Mouse (Mus musculus) hindbrain, embryonic 13.5 days (tissue): ENCODE data around the gene Arhgap15. TPM values are rescaled to one million over a fixed set of nuclear protein-coding genes. Genes with fewer than 3 reads are reported as not detected.

ENCODE experiments used
- ATAC-seq: fragments of 200-750 bp; cut with Nextera tagmentation; 2 replicates; pipeline ENCODE4 v1.8.0; 2017; ENCODE audit warnings: moderate TSS enrichment; ENCODE audit not compliant: low FRiP score
- H3K27ac ChIP-seq: fragments of 300-500 bp; sonication (generic); 2 replicates; pipeline ENCODE4 v1.5.1; 2015; ENCODE audit warnings: inconsistent platforms, mild to moderate bottlenecking, moderate library complexity
- H3K27me3 ChIP-seq: fragments of 300-500 bp; sonication (generic); 2 replicates; pipeline ENCODE4 v1.6.1; 2015; ENCODE audit warnings: mild to moderate bottlenecking, inconsistent platforms
- H3K36me3 ChIP-seq: fragments of 300-500 bp; sonication (generic); 2 replicates; pipeline ENCODE4 v1.6.1; 2015; ENCODE audit warnings: mild to moderate bottlenecking, inconsistent platforms
- H3K4me1 ChIP-seq: fragments of 300-500 bp; sonication (generic); replicated peaks from 2 replicates; pipeline ENCODE4 v1.6.1; 2015; ENCODE audit warnings: inconsistent platforms
- H3K4me2 ChIP-seq: fragments of 300-500 bp; sonication (generic); 2 replicates; pipeline ENCODE4 v1.6.1; 2015; ENCODE audit warnings: inconsistent platforms, mild to moderate bottlenecking, moderate library complexity
- H3K4me3 ChIP-seq: fragments of 300-500 bp; sonication (generic); 2 replicates; pipeline ENCODE4 v1.5.1; 2015; ENCODE audit warnings: mild to moderate bottlenecking, inconsistent platforms
- H3K9ac ChIP-seq: fragments of 300-500 bp; sonication (generic); 2 replicates; pipeline ENCODE4 v1.6.1; 2015; ENCODE audit warnings: mild to moderate bottlenecking, inconsistent platforms
- H3K9me3 ChIP-seq: fragments of 300-500 bp; sonication (generic); 2 replicates; pipeline ENCODE4 v1.6.1; 2016; ENCODE audit warnings: inconsistent platforms
- WGBS: fragments of 180-500 bp; shearing (Covaris S2); methylation state at CpG from one replicate; pipeline ENCODE4 v1.1.7; 2015; 5-methylcytosine and 5-hydroxymethylcytosine counted together
- polyA plus RNA-seq: library from polyadenylated mRNA; unstranded; fragments of >200 nt; fragmentation: Nextera tagmentation; extraction: Ambion mirVana; gene quantifications from 2 replicates; pipeline ENCODE4 v1.2.1, GENCODE M21; 2015

Arhgap15 gene
- polyA plus RNA-seq, 1 experiment from 2014 or later: 2.8 TPM

DNA sequence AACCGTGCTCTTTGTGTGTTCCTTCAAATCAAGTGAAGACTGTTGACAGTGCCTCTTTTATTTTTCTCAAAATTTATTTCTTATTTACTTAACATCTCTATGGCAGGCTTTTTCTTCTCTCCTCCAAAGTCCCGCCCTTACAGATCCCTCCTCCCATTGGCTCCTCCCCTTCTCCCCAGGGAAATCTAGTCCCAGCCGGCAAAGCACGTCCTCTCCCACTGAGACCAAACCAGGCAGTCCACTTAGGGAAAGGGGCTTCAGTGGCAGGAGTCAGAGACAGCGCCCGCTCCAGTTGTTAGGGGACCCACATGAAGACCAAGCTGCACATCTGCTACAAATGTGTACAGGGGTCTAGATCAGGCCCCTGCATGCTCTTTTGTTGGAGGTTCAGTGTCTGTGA is 569.8 kb downstream of the Arhgap15 start:
- no peak overlapping the region for H3K4me3 ChIP-seq
- H3K27ac ChIP-seq: no peak overlapping the region
- H3K4me1 ChIP-seq: no peaks in the 10 kb centered on the region
- H3K27me3 ChIP-seq: no peaks in the 10 kb centered on the region
- H3K36me3 ChIP-seq: no peaks in the 10 kb centered on the region
- H3K4me2 ChIP-seq: no peak overlapping the region
- ATAC-seq: no peak
- WGBS: 67% methylated on average over 6 of the region's 6 CpGs
- H3K9ac ChIP-seq: no peak overlapping the region
- no peaks in the 10 kb centered on the region for H3K9me3 ChIP-seq

DNA sequence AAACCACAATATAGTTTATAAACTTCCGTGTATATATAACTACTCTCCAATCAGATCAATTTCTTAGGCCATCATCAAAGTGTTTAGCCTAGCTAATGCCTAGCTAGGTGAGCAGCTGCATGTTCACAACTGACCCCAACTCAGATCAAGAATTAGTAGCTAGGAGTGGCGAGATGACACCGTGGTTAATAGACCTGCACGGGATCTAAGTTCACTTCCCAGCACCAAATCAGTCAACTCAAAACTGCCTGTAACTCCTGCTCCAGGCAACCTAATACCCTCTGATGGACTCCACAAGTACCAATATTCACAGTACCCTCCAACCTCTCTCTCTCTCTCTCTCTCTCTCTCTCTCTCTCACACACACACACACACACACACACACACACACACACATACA is 570.9 kb downstream of the Arhgap15 start:
- H3K4me1 ChIP-seq: no peaks in the 10 kb centered on the region
- H3K27me3 ChIP-seq: no peaks in the 10 kb centered on the region
- 91% methylated on average over 4 of the region's 4 CpGs for WGBS
- H3K27ac ChIP-seq: no peak overlapping the region
- no peak overlapping the region for H3K9ac ChIP-seq
- H3K4me3 ChIP-seq: no peak overlapping the region
- no peak overlapping the region for H3K4me2 ChIP-seq
- H3K9me3 ChIP-seq: no peaks in the 10 kb centered on the region
- no peaks in the 10 kb centered on the region for H3K36me3 ChIP-seq
- no peak for ATAC-seq

DNA sequence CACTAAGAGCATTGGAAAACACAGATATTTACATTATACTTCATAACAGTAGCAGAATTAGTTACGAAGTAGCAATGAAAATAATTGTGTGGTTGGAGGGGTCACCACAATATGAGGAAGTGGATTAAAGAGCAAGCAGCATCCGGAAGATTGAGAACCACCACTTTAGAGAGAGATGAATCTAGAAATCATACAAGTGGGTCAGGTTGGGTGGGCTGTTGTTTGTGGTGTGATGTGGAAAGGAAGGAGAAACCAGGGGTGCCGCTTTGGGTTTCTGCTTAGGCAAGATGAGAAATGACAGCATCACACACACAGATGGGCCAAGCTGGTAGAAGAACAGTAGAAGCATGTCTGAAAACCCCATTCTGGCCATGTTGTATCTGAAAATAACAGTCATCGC is 575.2 kb downstream of the Arhgap15 start:
- ATAC-seq: no peak
- H3K9me3 ChIP-seq: no peaks in the 10 kb centered on the region
- H3K27me3 ChIP-seq: no peaks in the 10 kb centered on the region
- WGBS: 95% methylated on average over 4 of the region's 4 CpGs
- H3K4me3 ChIP-seq: no peak overlapping the region
- H3K4me2 ChIP-seq: no peak overlapping the region
- H3K4me1 ChIP-seq: no peaks in the 10 kb centered on the region
- no peaks in the 10 kb centered on the region for H3K36me3 ChIP-seq
- H3K9ac ChIP-seq: no peak overlapping the region
- H3K27ac ChIP-seq: no peak overlapping the region

DNA sequence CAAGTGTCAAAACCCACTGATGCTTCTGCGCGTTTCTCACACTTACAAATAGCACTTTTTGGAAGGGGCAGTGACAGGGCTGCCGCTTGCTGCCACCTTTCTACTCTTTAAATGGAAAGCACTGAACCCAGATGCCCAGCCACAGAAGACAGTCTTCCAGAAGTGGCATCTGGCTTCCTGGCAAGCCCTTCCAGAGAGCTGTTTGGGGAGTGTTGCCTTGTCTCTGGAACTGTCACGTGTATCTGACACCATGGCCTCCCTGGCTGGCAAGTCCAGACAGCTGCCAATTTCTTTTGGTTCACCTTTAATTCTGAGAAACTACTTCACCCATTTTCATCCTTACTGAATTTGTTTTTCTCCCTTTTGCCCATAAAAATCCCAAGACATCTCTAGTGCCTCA is 584.7 kb downstream of the Arhgap15 start:
- Histone ChIP-seq H3K27ac (no peak overlapping the region), H3K4me1 (no peaks in the 10 kb centered on the region), H3K36me3 (no peaks in the 10 kb centered on the region), H3K9me3 (no peaks in the 10 kb centered on the region), H3K27me3 (no peaks in the 10 kb centered on the region), H3K4me2 (no peak overlapping the region), H3K9ac (no peak overlapping the region), H3K4me3 (no peak overlapping the region)
- no peak for ATAC-seq
- WGBS: 86% methylated on average over 4 of the region's 4 CpGs

DNA sequence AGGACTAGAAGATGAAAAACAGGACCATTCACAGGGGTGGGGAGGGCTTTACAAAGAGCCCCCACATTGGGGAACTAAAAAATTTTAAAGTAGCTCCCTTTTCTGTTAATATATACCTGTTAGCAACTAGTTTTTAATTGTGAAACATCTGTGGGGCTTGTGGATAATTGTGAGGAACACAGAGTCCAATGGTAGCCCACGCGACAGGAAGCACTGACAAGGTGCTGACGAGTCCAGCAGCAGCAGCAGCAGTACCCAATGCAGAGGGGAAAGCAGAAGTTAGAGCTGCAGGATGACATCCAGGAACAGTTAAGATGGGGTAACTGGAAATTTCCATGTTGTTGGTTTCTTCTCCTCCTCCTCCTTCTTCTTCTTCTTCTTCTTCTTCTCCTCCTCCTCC is 585.4 kb downstream of the Arhgap15 start:
- H3K4me1 ChIP-seq: no peaks in the 10 kb centered on the region
- no peaks in the 10 kb centered on the region for H3K27me3 ChIP-seq
- no peak overlapping the region for H3K9ac ChIP-seq
- ATAC-seq: no peak
- H3K36me3 ChIP-seq: no peaks in the 10 kb centered on the region
- no peaks in the 10 kb centered on the region for H3K9me3 ChIP-seq
- WGBS: 83% methylated on average over 3 of the region's 3 CpGs
- no peak overlapping the region for H3K4me2 ChIP-seq
- no peak overlapping the region for H3K4me3 ChIP-seq
- no peak overlapping the region for H3K27ac ChIP-seq

DNA sequence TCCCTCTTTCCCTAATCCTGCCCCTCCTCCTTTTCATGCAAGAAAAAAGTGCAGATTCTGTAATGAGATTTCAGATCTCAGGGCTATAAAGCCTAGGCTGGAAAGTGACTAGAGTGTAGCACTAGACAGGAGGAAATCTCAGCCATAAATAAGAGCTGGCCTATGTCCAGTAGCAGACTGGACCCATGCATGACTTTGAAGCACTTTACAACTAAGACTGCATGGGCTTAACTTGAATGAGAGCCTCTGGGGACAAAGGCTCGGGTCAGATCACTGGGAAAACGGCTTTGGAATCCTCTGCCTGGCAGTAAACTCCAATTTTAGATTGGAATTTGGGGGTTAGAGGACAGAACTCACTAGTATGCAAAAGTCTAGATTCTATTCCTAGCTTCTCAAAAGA is 585.9 kb downstream of the Arhgap15 start:
- Histone ChIP-seq H3K27me3 (no peaks in the 10 kb centered on the region), H3K9ac (no peak overlapping the region), H3K27ac (no peak overlapping the region), H3K4me3 (no peak overlapping the region), H3K9me3 (no peaks in the 10 kb centered on the region), H3K36me3 (no peaks in the 10 kb centered on the region), H3K4me2 (no peak overlapping the region), H3K4me1 (no peaks in the 10 kb centered on the region)
- ATAC-seq: no peak
- WGBS: 51% methylated on average over 2 of the region's 2 CpGs

DNA sequence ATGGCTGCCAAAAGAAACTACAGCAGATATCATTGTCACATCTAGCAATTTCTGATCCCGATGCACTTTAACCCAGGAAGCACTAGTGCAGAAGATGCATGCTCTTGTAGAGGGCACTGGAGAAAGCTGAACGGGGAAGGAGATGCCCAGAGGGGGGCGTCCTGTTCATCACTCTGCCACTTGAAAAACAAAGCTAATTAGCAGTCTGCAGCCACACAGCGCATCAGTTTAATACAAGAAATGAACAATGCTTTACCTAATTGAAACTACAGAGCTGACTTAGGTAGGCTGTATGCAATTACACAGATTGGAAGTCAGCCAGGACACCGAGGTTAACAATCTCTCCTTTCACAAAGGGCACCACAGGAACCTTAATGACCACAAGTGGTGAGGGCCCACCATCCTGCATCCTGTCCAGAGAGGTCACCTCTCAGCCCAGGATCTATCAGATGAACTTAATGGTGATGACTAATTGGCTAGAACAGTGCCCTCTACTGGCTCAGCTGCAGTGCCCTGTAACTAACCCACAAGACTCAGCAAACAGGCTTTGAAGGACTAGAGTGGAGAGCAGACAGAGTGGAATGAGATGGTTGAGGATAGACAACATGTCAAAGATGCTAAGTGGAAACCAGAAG is 588.2 kb downstream of the Arhgap15 start:
- Histone ChIP-seq H3K4me2 (no peak overlapping the region), H3K9me3 (no peaks in the 10 kb centered on the region), H3K4me3 (no peak overlapping the region), H3K9ac (no peak overlapping the region), H3K27ac (no peak overlapping the region), H3K27me3 (no peaks in the 10 kb centered on the region), H3K36me3 (no peaks in the 10 kb centered on the region), H3K4me1 (no peaks in the 10 kb centered on the region)
- no peak for ATAC-seq
- 85% methylated on average over 5 of the region's 5 CpGs for WGBS

DNA sequence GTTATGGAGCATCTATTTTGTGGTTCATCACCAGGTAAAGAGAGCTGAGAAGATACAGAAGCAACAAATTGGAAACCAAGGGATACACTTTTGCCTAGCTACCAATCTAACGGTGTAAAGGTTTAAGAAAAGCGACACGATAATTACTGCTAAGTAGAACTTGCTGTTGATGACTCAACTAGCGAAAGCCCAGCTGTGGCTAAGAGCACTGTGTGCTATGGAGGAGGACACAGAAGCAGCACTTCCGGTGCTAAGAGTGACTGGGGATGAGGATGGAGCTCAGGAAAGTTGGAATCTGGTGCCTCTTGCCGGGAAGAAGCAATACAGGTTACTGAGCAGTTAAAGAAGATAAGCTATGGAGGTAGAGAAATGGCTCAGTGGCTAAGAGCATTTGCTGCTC is 589.8 kb downstream of the Arhgap15 start:
- Histone ChIP-seq H3K9ac (no peak overlapping the region), H3K27me3 (no peaks in the 10 kb centered on the region), H3K4me2 (no peak overlapping the region), H3K9me3 (no peaks in the 10 kb centered on the region), H3K4me3 (no peak overlapping the region), H3K27ac (no peak overlapping the region), H3K36me3 (no peaks in the 10 kb centered on the region), H3K4me1 (no peaks in the 10 kb centered on the region)
- no peak for ATAC-seq
- 94% methylated on average over 6 of the region's 6 CpGs for WGBS

DNA sequence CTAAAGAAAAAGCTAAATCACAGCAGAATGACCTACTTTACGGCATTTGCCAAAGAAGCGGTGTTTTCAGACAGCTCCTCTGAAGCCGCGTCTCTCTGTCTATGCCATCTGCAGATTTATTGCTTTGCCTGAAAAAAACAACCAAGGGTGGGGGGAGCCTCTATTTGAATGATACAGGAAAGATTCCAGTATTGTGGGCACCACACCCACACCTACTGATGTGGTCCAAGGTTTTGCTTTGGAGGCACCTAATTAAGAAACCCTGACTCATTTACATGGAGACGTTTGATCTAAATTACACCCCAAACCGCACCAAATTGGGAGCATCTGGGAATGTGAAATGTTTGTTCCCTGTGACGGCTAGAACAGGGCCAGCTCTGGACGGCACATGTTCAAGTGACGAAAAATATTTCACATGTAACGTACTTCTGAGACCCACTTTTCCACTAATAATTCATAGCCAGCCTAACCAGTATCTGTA is 592.5 kb downstream of the Arhgap15 start:
- no peak for ATAC-seq
- no peaks in the 10 kb centered on the region for H3K27me3 ChIP-seq
- WGBS: 78% methylated on average over 10 of the region's 10 CpGs
- no peak overlapping the region for H3K4me2 ChIP-seq
- no peak overlapping the region for H3K4me3 ChIP-seq
- no peak overlapping the region for H3K9ac ChIP-seq
- H3K36me3 ChIP-seq: no peaks in the 10 kb centered on the region
- H3K27ac ChIP-seq: no peak overlapping the region
- no peaks in the 10 kb centered on the region for H3K9me3 ChIP-seq
- H3K4me1 ChIP-seq: no peaks in the 10 kb centered on the region

DNA sequence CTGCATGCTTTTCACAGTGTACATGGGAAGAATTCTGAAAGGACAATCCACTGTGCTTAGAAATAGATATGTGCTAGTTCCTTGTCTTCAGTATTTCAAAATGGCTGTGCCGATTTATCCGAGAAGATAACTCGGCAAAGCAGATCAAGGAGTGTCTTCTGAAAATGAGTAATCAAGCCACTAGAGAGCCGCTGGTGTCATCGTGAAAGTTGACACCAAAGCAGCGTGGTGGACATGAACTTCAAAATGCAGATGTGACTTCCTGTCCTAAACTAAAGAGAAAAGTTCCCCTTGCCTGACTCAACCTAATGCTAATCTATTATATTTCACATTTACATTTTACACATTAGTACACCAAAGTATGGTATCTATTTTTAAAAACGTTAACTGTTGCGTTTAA is 596.2 kb downstream of the Arhgap15 start:
- Histone ChIP-seq H3K36me3 (no peaks in the 10 kb centered on the region), H3K4me3 (no peak overlapping the region), H3K9ac (no peak overlapping the region), H3K9me3 (no peaks in the 10 kb centered on the region), H3K4me1 (peaks cover 3% of the 10 kb centered on the region; the same call in 1 of the 2 replicates), H3K4me2 (no peak overlapping the region), H3K27ac (no peak overlapping the region), H3K27me3 (no peaks in the 10 kb centered on the region)
- 97% methylated on average over 8 of the region's 8 CpGs for WGBS
- ATAC-seq: no peak

DNA sequence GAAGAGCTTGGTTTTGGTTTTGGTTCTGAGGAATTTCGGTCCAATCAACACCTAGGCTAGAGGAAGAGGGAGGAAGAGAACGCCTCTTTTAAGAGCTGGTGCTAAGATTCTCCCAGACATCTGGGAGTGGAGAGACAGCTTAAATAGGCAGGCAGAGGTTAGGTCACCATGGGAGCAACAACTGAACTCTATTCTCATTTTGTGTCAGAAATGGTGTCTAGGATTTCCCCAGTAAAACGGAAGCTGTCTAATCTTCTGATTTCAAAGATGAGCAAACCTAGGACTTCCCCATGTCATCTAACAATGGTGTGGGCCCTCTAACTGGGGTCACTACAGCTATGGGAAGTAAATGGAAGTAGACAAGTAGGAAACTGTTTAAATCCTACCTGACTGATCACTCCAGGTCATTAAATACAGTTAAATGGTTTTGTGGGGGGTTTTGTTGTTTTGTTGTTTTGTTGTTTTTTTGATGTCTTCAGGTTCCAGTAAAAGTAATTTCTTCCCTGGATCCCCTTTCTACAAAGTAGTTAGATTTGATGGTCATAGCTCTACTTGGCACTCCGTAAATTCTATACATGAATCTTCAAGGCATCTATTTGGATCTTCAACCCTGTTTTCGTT is 596.8 kb downstream of the Arhgap15 start:
- Histone ChIP-seq H3K4me2 (no peak overlapping the region), H3K4me3 (no peak overlapping the region), H3K27me3 (no peaks in the 10 kb centered on the region), H3K9me3 (no peaks in the 10 kb centered on the region), H3K9ac (no peak overlapping the region), H3K36me3 (no peaks in the 10 kb centered on the region), H3K4me1 (peaks cover 3% of the 10 kb centered on the region; the same call in 1 of the 2 replicates), H3K27ac (no peak overlapping the region)
- ATAC-seq: no peak
- 94% methylated on average over 5 of the region's 5 CpGs for WGBS

DNA sequence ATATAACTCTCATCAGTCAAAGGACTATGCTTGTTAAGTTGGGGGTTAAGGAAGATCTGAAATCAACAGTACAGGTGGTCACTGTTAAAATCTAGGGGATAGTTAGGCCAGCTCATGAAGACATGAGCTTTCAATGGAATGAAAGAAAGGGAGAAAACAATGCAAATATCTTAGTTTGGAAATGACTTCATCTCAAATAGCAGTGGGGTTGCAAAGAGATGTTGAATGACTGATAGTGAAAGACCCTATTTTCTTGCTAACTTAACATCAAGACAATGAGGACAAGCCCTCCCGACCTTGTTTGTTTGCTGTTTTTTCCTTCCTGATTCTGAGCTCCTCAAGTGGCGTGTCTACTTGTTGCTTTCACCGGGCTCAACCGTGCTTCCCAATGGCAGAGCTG is 597.6 kb downstream of the Arhgap15 start:
- Histone ChIP-seq H3K4me3 (no peak overlapping the region), H3K4me1 (peaks cover 3% of the 10 kb centered on the region; the same call in 1 of the 2 replicates), H3K4me2 (no peak overlapping the region), H3K9me3 (no peaks in the 10 kb centered on the region), H3K9ac (no peak overlapping the region), H3K27ac (no peak overlapping the region), H3K27me3 (no peaks in the 10 kb centered on the region), H3K36me3 (no peaks in the 10 kb centered on the region)
- WGBS: 79% methylated on average over 4 of the region's 4 CpGs
- no peak for ATAC-seq

DNA sequence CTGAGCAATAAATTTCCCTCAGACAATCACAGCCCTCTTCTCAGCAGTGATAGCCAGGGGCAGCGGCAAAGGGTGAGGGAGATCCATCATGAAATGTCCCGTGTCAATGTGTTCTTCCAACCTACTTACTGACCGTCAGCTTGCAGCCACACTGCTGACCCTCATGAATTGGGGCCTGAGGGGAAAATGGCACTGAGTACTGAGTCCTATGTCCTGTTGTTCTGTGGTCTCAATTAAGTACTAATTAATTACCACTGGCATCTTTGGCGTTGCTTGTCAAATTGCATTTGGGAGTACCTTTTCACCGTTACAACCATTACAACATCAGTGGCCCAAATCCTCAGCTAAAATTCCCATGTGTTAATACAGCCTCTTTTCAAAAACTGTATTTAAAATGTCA is 599.2 kb downstream of the Arhgap15 start:
- no peak overlapping the region for H3K27ac ChIP-seq
- H3K9me3 ChIP-seq: no peaks in the 10 kb centered on the region
- no peak overlapping the region for H3K4me2 ChIP-seq
- no peaks in the 10 kb centered on the region for H3K27me3 ChIP-seq
- H3K36me3 ChIP-seq: no peaks in the 10 kb centered on the region
- H3K4me3 ChIP-seq: no peak overlapping the region
- 47% methylated on average over 5 of the region's 5 CpGs for WGBS
- no peak overlapping the region for H3K9ac ChIP-seq
- ATAC-seq: no peak
- H3K4me1 ChIP-seq: peaks cover 3% of the 10 kb centered on the region; the same call in 1 of the 2 replicates
